Mouse (Mus musculus): ENCODE measurements at regions not wholly inside any gene's neighbourhood (a gene's known extent, or its start where the extent isn't known, plus 50 kb on each side); places are given as distances from the start of the nearest gene placed in this dataset.
"Not testable (repeated sequence)": the region's sequence is repeated elsewhere in the genome, so short reads cannot be mapped to it uniquely, and the experiment has no call there.

DNA sequence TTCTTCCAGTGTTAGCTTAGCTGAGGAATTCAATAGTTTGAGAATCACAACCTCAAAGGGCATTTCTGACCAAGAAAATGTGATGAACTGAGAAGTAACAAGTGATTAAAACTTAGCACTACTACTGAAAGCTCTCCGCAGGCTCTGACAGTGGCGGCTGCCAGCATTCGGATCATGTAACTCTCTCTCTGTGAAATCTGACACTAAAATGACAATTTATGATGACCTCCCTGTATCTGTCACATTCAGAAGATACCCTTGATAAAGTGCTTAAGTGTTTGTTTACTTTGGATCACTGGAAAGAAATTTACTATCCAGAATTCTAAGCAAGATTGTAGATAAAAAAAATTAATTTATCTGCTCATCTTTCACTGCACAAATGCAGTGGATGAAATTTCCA lies 230.3 kb upstream of the Pld5 start:
- no peak for DNase-seq
- intact Hi-C loops (cut with DNase I), result no loop called here

DNA sequence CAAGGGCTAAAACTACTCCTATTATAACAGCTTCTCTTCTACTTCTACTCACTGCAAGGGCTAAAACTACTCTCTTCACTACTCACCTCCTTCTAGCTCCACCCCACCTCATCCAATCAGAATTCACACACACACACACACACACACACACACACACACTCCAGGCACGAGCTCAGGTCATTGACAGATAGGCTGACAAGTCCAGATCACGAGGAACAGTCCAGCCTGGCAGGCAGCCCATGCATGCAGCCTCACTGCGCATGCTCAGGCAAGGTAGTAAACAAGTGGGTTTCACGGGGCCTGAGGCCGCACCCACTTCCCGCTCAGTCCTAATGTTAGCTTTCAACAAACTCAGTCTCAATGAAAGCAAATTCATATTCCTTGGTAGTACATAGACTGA lies 229.6 kb upstream of the Pld5 start:
- DNase-seq; intact Hi-C loops (cut with DNase I): not testable (repeated sequence)

DNA sequence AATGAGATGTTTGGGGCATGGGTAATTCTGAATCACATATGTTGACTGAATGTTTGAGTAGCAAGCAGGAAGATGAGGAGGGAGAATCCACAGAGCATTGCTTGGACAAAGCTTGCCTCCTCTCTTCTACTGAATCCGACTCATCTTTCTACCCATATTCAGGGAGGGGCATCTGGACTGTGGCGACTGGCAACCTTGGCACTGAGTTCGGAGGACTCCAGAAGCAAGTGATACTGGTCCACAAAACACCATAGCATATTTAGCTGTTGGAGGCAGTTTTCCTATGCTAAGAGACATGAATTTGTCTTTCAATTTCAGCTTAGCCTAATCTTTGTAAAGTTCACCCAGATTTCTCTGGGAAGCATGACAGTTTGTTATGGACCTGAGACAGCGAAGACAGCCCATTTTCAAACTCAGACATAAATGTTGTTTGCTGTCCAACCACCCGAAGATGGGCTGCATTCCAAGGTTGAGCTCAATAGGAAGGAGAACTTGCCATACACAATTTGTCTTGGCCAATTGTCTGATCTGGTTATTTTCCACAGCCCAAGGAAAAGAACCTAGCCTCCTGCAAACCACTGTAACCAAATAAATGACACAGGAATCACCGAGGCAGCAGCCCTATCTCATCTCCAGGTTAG lies 224.0 kb upstream of the Pld5 start:
- peak; percentile 3 for DNase-seq
- intact Hi-C loops (cut with DNase I), result no loop called here

DNA sequence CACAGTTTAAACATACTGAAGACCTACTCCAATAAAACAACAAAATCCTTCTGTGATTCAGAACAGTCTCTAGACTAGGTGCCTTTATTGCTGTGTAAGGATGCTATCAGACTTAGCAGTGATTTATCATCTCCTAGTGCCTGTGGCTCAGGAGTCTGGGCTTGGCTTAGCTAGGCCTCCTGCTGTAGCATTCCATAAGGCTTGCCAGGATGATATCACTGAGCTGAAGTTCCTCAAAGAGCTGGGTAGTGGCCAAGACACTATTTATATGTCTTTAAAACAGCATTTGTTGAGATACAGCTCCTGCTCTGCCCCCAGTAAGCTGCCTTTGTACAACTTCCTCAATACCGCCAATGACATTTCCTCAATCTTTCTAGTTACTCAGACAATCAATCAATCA lies 193.4 kb upstream of the Pld5 start:
- intact Hi-C loops (cut with DNase I), result no loop called here
- DNase-seq, result no peak

DNA sequence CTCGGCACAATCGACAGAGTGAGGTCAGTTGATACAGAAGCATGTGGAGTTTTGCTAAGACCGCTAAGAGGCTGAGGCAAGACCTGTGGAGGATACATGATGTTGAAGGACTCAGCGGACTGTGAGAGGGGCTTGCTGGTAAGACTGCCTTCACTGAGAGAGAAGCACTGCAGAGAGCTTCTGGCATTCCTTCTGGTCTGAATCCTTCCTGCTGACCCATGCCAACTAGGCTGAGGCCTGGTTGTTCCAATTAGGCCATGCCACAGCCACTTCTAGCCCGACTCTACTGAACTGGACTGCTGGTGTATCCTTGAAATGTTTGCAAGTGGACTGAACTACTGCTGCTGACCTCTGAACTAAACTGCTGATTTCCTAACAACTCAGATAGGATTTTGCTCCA lies 187.0 kb upstream of the Pld5 start:
- intact Hi-C loops (cut with DNase I), result no loop called here
- DNase-seq, result no peak

DNA sequence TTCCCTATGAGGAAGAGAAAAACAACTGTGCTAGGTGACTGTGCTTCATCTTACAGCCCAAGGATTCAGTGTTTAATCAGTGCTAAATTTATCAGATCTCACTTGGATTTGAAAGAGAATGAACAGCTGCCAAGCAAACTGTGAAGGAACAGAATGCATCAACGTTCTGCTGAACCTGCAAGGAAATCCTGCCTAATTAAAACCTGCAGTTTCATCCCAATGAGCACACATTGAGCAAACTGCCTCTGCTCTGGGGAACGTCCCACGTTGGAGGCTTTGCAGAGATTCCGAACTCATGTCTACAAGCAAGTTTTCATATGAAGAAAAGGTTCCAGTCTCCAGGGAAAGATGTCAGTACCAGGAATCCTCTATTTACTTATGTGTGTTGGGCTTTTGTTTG lies 171.6 kb upstream of the Pld5 start:
- DNase-seq, result no peak
- intact Hi-C loops (cut with DNase I), result no loop called here

DNA sequence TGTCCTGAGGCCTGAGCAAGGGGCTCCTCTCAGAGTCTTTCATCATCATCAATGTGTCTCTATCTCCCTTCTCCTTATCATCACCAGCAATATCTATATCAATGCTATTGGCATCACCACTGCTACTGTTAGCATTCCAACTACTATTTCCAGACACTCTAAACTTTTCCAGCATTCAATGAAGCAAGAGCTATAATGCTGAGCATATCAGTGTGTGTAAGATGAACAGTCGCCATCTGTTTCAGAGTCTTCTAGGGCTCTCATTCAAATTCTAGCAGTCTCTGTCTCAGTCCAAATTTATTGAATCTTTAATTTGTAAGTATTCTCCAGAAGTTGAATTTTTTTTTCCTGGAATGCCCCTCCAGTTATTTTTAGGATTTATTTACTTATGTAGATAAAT lies 168.6 kb upstream of the Pld5 start:
- intact Hi-C loops (cut with DNase I), result no loop called here
- DNase-seq, result no peak

DNA sequence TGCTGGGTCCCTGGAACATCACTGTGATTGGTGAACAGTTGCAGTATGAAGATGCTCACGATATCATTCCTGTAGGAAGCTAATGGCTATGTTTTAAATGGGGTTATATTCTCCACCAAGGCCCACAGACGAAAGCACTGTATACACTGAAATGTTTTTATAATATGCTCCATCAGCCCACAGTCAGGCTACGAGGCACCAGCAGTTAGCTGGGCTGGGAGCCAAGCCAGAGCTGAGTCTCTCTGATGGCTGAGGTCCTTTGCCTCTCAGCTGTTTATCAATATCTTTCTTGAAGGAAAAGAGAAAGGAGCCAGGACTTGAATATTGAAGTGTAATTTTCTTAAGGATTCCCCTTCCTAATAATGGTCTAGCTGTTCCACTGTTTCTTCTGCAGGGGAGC lies 165.1 kb upstream of the Pld5 start:
- peak; percentile 26 for DNase-seq

DNA sequence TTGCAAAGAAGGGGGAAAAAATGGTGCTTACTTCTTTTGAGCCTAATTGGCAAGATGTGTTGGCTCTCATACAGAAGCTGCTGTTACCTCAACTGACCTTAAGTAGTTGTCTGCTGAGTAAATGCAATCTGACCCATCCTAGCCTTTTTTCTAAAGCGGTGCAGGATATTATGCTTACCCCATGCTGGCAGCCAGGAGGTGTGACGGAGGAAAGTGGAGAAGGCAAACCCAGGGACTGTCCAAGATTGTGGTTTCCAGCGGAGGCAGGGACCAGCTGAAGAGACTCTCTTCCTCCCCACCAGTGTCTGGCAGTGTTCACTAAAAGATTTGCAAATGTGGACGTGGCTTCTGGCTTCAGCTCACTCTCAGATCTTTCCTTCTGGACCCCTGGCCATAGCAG lies 152.7 kb upstream of the Pld5 start:
- DNase-seq, result no peak
- intact Hi-C loops (cut with DNase I), result no loop called here

More for the DNA sequence above, 165.1 kb upstream of the Pld5 start:
- intact Hi-C loops (cut with DNase I), result no loop called here

DNA sequence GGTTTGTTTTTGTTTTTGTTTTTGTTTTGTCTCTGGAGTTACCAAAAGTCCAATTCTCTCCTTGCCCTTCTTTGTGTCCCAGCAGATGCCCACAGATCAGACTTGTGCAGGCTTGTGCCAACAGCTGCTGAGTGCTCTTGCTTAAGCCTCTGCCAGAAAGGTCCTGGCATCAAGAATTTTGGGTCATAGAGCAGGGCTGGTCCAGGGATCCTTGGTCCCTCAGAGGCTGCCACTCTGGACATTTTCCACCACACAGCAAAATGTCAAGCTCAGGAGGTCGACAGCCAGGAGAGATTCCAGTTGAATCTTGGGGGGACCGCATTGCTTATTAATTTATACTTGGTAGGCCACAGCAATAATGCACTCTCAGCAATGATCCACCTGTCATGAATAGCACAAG lies 151.9 kb upstream of the Pld5 start:
- no peak for DNase-seq
- intact Hi-C loops (cut with DNase I), result no loop called here

DNA sequence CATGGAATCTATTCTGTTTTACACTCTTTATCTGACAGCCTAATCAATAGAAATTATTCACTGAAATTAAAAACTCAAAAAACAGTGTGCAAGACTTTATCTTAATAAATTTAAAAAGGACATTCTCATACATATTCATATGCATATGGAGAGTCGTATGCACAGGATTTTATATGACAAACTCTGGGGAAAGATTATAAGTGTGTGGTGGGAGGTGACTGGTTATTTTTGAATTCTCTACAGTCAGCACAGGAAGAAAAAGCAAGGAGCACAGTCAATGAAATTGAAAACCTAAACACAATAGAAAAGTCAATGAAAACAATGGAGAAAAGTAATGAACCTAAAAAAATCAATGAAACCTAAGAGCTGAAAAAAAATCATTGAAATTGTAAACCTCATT lies 142.1 kb upstream of the Pld5 start:
- intact Hi-C loops (cut with DNase I), result no loop called here
- no peak for DNase-seq

DNA sequence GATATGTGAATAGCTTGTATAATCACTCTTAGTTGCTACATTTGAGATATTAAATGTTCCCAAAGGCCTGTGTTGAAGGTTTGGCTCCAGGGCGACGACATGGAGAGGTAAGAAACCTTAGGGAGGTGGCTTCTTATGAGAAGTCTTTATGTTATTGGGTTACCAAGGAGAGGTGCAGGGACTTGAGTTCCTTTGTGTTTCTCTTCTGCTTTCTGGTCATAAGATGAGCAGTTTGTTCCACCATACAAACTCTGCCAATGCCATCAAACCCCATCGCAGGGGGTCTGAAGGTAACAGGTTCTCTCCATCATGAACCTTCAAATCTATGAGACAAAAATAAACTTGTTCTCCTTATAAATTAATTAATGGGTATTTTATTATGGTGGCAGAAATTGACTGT lies 129.0 kb upstream of the Pld5 start:
- DNase-seq, result no peak
- intact Hi-C loops (cut with DNase I), result no loop called here

DNA sequence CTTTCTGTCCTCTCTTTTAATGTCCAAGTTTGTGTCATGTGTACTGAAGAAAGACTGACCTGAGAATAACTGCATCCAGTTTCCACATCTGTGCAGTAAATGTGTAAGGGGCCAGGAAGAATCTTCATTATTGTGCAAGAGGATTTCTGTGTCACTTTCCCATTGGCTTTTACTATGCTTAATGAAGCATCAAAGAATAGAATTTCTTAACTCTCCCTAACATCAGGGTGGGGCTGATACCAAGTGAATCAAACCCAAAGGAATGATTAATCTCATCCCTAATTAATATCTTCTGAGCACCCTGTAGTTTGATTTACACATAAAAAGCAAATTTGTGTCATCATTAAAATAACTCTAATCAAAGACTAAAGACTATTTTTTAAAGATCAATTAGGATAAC lies 104.5 kb upstream of the Pld5 start:
- intact Hi-C loops (cut with DNase I), result no loop called here
- no peak for DNase-seq

DNA sequence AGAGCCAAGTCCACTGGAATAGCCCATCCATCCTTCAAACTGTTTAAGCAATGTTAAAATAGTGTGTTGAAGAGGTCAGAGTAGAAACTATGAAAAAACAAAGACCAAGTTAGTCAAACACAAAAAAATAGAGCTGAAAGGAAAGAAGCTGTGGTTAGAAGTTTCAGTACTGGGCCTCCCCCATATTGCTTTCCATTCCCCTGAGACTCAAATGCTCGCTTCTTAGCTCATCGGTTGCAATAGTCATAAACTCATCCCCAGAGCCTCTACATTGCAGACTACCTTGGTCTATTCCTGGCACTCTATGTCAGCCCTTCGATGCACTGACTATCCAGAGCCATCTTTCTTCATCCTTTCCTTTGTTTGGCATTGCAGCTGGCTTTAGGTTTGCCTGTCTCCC lies 91.8 kb upstream of the Pld5 start:
- DNase-seq, result no peak
- intact Hi-C loops (cut with DNase I), result no loop called here

DNA sequence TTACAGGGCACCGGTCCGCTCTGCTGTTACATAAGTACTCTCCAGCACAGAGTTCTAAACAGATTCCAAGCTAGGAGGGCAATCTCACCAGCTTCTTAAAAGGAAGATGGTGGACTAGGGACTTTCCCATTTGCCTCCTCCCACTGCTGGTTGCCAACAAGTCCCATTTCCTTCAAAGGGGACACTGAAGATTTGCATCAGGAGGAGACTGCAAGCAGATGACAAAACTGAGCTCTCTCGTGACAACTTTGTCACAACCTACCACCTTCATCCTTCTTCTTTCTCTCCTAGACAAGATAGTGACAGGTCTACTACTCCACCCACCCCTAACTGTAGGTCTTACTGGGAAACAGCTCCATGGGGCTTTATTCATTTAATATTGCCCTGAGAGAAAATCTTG lies 85.8 kb upstream of the Pld5 start:
- intact Hi-C loops (cut with DNase I), result no loop called here
- DNase-seq, result no peak

DNA sequence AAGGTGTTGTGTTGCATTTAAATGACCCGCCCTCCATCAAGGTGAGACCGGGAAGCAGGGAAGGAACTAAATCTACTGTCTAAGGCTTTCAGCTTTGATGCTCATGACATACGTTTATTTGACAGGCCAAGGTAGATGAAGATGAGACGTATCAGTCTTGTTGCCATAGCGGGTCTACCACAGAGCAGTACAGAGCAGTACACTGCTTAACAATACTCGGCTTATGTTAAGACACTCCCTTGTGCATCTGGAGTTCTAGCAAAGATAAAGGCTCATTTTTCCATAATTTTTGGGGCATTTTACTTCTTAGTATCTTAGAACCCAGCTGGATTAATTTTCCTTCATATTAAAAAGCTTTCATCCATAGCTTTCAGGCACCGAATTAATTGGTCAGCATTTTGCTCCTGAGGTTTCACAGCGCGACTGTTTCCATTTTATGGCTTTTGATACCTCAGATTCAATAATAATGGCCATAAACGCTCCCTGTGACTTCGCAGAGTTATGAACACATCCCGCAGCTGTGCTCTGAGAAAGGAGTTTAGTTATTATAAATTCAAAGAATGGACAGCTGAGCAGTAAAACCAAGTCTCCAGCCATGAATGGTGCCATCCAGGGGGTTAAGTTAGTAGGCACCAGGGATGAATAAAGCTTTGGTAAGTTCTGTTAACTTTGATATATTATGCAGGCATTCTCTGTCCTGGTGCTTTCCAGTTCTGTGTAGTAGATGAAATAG lies 85.0 kb upstream of the Pld5 start:
- intact Hi-C loops (cut with DNase I), result no loop called here
- no peak for DNase-seq

DNA sequence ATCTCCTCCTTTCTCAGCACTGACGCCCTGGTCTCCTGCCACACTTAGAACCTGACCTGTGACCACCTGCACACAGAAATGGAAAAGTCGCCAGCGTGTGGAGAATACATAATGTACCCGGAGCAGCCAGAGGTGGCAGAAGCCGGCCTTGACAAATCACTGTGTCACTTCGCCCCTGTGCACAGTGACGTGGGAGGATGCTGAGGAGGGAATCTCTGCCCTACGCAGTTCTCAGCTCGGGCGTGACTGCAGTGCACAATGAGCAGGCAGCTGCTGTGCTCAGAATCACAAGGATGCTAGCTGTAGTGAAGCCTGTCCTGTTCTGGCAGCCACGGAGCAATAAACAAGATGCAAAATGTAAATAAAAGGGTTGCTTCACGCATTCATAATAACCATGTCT lies 80.2 kb upstream of the Pld5 start:
- intact Hi-C loops (cut with DNase I), result no loop called here
- peak; percentile 36 for DNase-seq

DNA sequence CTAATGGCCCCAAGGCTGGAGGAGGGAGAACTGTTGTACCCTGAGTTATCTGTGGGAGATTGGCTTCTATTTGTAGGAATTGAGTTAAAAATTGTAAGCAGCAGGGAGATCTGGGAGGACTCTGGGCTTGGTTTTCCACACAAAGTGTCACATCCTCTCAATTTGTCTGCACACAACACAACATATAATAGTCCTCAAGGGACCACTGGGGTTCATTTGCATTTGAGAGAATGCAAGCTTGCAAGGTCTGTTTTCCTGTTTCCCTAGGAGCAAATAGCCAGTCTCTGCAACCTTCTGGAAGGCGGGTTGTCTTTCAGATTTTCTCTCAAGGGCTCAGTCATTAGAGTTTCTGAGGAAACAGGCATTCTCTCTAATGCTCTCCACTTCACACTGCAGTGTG lies 79.8 kb upstream of the Pld5 start:
- intact Hi-C loops (cut with DNase I), result no loop called here
- no peak for DNase-seq

DNA sequence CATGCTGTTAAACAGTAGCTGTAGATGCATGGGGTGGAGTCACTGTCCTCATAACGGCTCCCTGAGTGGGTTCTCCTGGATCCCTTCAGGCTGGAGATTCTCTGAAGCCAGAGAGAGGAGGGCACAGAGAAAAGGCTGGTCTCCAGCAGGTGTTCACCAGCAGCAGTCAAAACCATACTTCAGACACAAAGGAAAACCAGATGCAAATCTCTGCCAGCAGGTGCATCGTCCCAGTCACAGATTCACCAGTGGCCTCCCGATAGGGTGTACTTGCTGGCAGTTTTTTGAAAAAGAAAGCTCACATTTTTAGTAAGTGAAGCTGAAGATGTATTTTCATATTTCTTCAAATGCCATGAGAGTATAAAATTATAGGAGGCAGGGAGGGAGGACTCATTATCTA lies 77.6 kb upstream of the Pld5 start:
- DNase-seq, result no peak
- intact Hi-C loops (cut with DNase I), result no loop called here

DNA sequence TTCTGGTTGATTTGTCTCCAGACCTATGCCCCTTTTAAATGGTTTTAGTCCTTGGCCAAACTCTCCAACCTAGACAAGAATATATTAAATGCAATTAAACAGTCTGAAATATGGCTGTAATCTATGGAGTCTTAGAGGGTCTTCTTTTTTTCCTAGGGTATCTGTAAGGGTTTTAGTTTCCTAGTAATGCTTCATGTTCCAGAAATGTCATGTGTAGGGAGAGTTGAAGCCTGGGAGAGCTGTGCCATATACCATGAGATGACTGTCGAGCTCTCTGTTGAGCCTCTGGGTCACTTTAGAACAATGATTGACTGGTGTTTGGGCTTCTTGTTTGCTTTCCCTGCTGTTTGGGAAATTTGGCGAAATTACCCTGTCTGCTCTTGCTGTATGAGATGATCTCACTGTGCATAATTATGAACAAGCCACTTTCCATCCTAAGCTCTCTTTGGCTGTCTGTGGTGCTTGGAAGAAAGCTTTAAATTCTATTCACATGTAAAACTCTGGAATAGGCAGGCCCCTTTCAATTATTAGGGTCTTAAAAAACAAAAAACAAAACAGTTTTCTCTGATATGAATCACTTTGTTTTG lies 74.9 kb upstream of the Pld5 start:
- intact Hi-C loops (cut with DNase I), result no loop called here
- DNase-seq, result no peak

DNA sequence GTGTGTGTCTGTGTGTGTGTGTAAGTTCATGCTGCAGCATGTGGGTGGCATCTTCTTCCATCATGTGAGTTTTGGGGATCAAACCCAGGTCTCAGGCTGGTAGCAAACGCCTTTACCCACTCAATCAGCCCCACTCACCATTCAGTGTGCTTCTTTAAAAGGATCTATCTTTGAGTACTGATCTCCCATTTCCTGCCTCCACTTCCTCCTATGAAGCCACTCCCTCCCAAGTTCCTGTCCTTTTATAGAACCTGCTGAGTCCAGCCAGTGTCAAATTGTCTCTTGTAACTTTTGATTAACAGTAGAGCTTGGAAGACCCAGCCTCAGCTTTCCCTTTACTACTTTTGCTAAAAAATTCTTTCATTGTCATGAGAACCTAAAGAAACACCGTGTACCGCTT lies 73.0 kb upstream of the Pld5 start:
- DNase-seq, result no peak
- intact Hi-C loops (cut with DNase I), result no loop called here

DNA sequence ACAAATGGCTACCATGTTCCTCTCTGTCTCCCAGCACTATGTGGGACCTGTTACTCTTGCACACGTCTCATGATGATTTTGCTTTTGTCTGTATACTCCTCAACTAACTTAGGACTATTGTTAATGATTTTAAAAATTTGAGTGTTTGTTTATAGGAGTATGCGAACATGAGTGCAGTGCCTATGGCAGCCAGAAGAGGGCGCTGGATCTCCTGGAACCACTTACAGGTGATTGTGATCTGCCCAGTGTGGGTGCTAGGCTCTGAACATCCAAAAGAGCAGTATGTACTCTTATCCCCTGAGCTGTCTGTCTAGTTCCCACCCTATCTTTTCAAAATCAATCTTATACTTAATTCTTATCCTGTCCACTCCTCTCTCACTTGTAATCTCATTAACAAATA lies 56.2 kb upstream of the Pld5 start:
- no peak for DNase-seq
- intact Hi-C loops (cut with DNase I), result no loop called here
